Mouse (Mus musculus): ENCODE data around the gene Adarb2.

Gene Adarb2

GRCm38 (mm10) chr13:8487756-8488434, 285.2 kb downstream of the Adarb2 start:
- DNase-seq (ENCODE audit: low spot score in 2 of 2): peak in 1 of 2 experiments; percentile 11

- DNase-seq (ENCODE audit: low spot score in 2 of 2): no peak
These were observed 290.7 kb downstream of the Adarb2 start for GRCm38 (mm10) chr13:8493363-8493762.

DNA sequence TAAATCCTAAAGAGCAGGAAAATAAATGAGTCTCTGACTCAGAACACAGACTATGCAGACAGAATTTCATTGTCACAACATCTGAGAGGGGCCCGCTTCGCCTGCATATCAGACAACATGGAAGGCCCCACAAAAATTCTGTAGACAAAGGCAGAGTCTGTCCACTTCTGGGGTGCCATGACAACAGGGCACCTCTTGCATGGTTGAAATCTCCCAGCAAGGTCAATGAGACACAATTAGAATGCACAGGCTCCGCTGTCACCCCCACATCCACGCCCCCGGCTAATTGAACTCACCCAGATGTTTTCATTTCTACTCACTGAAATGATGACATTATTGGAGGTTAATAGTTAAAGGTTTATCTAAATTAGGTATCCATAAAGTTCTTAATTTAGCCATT, 296.9 kb downstream of the Adarb2 start:
- DNase-seq (ENCODE audit: low spot score in 2 of 2): no peak

DNA sequence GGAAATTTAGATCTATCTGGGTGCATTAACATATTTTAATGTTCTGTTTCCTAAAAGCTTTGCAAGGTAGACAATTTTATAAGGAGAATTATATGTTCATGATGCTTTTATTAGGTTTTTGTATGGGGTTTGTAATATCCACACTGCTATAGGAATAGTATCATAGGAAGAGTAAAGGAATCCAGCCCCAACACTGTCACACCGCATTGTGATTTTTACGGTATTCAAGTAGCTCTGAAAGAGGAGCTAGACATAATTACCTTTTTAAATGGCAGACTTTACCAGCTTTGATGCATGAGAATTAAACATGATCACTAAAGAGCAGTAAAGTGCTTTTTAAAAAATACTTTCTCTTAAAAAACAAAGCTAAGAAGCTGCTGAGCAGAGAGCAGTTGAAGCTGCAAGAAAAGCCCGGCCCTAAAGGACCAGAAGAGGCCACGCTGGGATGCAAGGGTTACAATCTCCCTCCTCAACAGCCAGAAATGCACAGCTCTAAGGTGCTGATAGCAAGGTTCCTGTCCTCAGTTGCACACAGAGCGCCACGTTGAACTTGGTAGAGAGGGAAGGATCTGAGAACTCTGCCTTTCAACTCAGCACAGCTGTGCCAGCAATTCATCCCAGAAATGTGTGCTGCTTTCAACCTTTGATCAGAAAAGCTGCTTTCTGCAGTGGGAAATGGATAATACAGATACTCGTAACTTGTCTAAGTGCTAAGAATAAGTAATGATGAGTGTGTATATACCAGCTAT, 308.6 kb downstream of the Adarb2 start:
- no peak for DNase-seq (ENCODE audit: low spot score in 2 of 2)

DNA sequence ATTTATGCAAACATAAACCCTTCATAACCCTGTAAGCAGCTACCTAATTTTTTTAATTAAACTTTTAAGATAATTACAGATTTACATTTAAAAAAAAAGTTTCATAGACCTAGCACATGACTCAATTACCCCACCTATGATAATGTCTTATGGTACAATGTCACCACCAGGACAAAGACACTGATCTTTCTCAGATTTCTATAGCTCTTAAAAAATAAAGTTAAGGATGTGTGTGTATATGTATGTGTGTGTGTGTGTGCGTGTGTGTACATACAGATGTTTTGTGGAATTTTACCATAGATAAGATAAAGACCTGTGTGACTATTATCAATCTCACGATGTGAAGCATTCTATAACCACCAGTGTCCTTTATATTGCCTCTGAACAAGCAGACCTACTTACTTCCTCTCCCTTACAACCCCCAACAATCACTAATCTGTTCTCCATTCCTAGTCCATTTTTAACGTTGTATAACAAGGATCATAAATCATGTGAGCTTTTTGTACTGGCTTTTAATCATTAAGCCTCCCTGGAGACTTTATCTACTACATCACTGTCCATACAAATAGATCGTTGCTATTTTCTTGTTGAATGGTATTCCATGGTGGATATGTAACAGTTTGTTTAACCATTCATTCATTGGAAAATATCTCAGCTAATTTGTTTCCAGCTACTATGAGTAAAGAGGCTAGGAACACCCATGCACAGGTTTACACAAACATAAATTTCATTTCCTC, 313.5 kb downstream of the Adarb2 start:
- DNase-seq (ENCODE audit: low spot score in 2 of 2): no peak

- no peak for DNase-seq (ENCODE audit: low spot score in 2 of 2)
These were observed 316.5 kb downstream of the Adarb2 start for GRCm38 (mm10) chr13:8519204-8519603.

- DNase-seq (ENCODE audit: low spot score in 2 of 2): no peak
These were observed 323.3 kb downstream of the Adarb2 start for GRCm38 (mm10) chr13:8525748-8526631.

DNA sequence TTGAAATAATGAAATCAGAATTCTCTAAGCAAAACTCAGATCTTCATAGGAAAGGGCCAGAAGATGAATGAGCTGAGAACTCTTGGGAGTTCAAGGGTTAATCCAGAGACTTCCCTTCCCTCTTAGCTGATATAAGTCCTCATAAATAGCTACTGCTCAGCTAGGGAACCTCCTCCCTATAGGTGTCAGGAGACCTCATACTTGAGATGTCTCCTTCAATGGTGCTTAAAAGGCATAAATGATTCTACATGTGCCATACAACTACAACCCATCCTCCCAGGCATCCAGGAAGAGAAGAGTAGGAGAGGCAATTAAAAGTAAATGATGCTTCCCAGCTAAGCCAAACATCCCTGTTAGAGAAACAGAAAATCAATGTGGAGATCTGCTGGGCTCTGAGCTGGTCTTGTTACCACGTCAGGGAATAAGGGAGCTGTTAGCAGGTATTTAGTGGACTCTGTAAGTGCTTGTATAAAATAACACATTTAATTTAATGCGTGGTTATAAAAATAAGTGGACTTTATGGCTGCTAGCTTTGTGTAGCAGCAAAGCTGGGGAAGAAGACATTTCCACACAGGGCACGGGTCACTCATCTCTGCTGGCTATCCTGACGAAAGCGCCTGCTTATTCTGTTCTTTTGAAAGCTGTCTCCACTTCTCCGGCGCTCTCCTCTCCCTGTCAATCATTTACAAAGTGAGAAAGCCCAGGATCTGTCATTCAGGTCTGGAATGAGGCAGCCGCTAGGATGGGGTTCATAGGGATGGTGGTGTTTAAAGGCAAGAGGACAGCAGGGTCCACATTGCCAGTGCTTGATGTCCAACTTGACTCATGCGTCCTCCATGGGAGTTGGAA, 331.8 kb downstream of the Adarb2 start:
- no peak for DNase-seq (ENCODE audit: low spot score in 2 of 2)

- DNase-seq (ENCODE audit: low spot score in 2 of 2): no peak
These were observed 335.8 kb downstream of the Adarb2 start for GRCm38 (mm10) chr13:8538481-8538880.

DNA sequence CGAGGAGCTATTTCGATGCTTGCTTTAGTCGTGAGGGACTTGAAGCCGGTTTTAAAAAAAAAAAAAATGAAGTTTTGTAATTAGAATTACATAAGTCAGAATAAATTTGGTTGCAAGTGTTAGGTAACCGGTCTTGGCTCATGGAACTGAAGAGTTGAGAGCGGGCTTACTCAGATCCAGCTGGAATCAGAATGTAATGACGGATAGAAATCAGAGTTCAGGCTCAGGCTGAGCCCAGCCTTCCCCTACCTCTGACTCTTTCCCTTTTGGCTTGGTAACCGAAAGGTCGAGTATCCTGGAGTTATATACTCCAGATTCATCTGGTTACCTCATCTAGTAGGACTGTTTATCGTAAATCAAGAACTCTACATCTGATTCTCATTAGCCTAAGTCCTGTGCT, 336.2 kb downstream of the Adarb2 start:
- no peak for DNase-seq (ENCODE audit: low spot score in 2 of 2)

- DNase-seq (ENCODE audit: low spot score in 2 of 2): no peak
These were observed 340.0 kb downstream of the Adarb2 start for GRCm38 (mm10) chr13:8542684-8543083.

DNA sequence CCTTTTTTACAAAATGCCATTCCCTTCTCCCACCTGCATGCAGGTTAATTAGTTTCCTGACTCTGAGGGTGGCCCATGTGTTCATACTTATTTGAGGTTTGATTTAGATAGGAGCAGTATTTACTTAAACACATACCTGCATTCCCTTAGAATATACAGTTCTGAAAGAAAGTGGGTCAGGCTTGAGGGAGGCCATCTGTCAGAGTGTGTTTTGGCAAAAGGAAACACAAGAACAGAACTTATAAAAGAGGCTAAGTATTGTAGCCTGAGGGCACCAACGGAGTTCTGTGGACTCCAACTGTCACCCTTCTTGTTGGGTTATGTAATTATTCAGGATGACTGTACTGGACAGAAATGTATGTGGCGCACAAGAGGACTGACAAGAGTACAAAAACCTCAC, 349.6 kb downstream of the Adarb2 start:
- DNase-seq (ENCODE audit: low spot score in 2 of 2): no peak

DNA sequence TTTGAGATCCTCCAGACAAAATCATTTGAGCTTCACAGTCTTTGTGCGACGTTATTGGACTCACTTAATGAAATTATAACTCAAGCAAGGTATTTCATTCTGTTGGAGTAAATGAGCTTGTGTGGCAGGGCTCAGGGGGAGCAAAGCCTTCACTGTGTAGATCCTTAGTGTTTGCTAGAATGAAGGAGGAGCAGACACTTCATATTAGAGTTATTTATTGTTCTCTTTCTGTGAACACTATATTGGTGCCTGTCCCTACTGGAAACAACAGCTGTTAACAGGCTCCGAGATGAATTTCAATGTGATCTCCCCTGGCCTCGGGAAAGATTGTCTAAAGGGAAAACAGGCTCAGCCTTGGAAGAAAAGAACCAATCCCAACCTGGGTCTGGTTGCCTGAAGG, 355.1 kb downstream of the Adarb2 start:
- no peak for DNase-seq (ENCODE audit: low spot score in 2 of 2)

DNA sequence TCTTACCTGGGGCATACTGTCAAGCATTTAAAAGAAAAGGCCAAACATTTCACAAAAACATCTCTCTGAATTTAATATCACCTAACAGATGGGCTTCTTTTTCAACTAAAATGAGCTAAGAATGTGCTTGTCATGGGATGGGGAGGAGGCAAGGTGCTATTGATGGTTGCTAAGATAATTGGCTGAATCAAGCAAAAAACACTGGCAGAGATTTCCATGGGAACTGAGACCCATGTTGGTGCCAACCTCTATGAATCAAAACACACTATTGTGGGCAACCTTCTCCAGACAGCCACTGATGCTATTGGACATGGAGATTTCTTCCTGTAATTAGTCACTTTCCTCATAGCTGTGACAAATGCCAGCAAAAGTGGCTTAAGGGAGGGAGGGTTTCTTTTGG, 357.8 kb downstream of the Adarb2 start:
- no peak for DNase-seq (ENCODE audit: low spot score in 2 of 2)

DNA sequence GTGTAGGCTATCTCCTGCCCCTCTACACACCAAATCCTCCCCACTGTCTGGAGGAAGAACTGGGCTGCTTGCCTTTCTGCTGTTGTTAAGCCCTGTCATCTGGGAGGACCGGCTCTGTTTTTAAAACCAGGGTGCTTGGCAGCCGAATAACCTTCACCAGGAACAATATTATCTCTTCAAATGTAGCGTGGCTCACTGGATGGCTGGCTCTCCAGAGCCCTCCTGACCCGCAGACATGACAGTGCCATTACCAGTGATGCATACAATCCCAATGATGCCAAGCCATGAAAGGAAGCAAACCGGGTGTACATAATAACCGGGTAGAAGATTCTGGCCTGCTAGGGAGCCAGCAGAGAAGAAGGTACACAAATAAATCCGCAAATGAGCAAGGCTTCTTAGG, 360.5 kb downstream of the Adarb2 start:
- peak in 1 of 2 experiments; percentile 19 for DNase-seq (ENCODE audit: low spot score in 2 of 2)

DNA sequence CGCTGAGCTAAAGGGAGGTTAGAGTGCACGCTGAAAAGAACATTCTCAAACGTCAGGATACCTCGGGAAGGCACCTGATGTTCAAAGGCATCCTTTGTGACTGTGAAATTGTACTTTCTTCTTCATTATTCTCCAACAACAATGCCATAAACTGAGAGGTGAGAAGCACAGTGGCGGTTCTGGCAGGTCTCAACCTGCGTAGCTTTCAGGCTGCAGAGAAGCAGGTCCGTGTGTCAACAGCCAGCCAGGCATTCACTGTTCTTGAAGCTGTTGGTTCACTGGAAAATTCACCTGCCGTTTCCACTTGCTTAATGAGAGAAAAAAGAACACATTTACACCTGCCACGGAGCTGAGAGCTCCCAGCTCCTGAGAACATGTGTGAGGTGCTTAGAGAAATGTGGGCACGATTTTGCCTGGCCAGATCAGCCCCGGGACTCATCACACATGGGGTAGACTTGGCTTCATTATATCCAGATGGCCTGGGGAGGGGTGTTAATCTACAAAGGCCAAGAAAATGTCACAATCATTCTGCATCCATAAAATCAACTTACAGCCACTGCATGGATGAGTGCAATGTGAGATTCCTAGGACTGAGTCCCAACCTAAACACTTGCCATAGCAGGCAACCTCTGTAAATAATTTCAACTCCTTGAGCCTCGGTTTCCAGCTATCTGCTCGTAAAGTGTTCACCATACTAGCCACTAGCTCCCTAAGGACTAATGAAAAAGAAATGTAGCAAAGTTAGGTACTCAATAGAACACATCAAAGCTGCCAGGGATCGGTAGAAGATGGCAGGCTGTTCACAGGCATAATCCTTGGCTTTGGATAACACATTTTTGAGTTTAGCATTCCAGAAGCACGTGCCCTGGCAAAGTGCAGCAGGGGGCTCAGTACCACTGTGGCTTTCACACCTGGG, 364.7 kb downstream of the Adarb2 start:
- peak in 1 of 2 experiments; percentile 31 for DNase-seq (ENCODE audit: low spot score in 2 of 2)

GRCm38 (mm10) chr13:8570269-8570668, 367.6 kb downstream of the Adarb2 start:
- DNase-seq (ENCODE audit: low spot score in 2 of 2): peak in 1 of 2 experiments; percentile 22

DNA sequence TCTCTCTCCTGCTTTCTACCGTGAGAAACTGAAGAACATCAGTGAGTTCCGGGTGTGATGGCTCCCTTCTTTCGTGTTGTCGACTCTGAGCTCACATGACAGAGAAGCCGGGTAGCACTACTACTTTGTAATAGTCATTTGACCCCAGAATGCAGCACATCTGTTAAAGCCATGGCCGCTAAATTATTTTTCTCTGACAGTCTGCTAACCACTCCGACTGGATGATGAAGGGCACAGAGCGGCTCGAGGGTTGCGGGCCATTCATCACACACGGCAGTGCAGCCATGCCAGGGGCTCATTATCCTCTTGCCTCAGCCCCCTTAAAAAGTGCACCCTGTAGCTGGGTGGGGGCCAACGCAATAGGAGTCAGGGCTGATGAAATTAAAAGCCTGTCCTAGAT, 371.2 kb downstream of the Adarb2 start:
- no peak for DNase-seq (ENCODE audit: low spot score in 2 of 2)

DNA sequence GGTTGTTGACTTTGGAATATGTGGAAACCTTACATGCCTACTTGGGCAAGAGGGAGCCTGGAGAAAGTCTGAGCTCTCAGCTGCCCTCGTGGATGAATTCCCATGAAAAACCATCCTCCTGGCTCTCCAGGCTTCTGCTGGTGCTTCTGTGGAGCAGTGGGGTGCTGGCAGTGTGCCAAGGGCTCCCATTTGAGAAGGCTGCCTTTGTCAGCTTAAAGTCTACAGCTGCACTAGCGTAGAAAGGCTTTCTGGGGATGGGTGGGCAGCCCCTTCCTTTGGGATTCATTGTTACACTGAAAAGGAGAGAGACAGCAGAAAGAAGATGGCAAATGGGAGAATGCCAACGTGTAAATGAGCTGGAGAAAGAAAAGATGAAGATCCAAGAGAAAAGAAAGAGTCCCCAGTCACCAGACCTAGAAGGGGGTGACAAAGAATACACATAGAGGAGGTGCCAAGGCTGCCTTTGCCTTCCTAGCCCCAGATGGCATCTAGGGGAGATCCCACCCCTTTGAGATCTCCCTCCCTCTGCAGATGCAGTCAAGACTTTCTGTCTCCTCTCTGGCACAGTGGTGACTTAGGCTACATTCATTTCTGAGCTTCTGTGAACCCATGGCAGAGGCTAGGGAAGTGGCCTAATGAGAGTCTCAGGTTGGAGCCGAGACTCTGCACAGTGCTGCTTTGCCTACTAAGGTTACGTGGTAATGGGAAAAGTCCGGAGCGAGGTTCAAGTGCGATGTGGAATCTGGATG, 381.8 kb downstream of the Adarb2 start:
- DNase-seq (ENCODE audit: low spot score in 2 of 2): peak; percentile 44 to 67

Measured in cerebellum, postnatal 4 days (tissue).